Mouse (Mus musculus): Measurements from ENCODE around the gene Pusl1. TPM values are rescaled to one million over a fixed set of nuclear protein-coding genes. Genes with fewer than 3 reads are reported as not detected.

Pusl1 gene
- 10 to 100 TPM in 25 of 26 experiments, 1 to 10 TPM in 1; 8.3 to 54.6 (median 21.9) TPM for total RNA-seq (2018; cell fraction: chromatin; rRNA removed)
- total RNA-seq (2018; cell fraction: cytosol; rRNA removed), result 10 to 100 TPM in 22 of 26 experiments, 1 to 10 TPM in 4; 8.7 to 21.0 (median 14.3) TPM
- 10 to 100 TPM in 24 of 26 experiments, 1 to 10 TPM in 2; 6.6 to 61.1 (median 19.3) TPM for total RNA-seq (2018; cell fraction: nucleus; rRNA removed)
- polyA plus RNA-seq (2018), result 12.4 to 21.3 TPM (median 17.4 TPM) in 3 replicates

GRCm38 (mm10) chr4:155891551-155892001, at the start of gene Pusl1, which contains the start of gene Acap3:
Gene Pusl1 (minus strand): TSS chr4:155891781.
Gene Acap3 (plus strand): TSS chr4:155891822.
- under 1% methylated on average over 52 of the region's 52 CpGs for WGBS (ENCODE audit: missing documents)
- Histone ChIP-seq H3K4me3 (ENCODE audit: inconsistent target) (peak within 1 kb of the TSS; percentile 73), H3K36me3 (ENCODE audit: inconsistent target) (peaks cover 20% of the 10 kb centered on the region; the same call in 1 of the 2 replicates), H3K27ac (peak within 1 kb of the TSS; percentile 65), H3K79me2 (ENCODE audit: inconsistent target) (peaks cover 52% of the 10 kb centered on the region)

DNA sequence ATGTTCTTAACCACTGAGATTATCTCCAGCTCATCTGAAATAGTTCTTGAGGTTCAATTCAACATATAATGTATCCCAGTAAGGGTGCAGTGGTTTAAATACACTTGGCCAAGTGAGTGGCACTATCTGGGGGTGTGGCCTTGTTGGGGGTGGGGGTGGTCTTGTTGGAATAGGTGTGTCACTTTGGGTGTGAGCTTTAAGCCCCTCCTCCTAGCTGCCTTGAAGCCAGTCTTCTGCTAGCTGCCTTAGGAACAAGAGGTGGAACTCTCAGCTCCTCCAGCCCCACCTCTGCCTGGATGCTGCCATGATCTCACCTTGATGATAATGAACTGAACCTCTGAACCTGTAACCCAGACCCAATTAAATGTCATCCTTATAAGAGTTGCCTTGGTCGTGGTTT, 40.5 kb upstream of the Pusl1 start:
- WGBS (ENCODE audit: missing documents), result 93% methylated on average over 1 of the region's 1 CpGs
- no peak overlapping the region for H3K4me3 ChIP-seq (ENCODE audit: inconsistent target)
- no peaks in the 10 kb centered on the region for H3K36me3 ChIP-seq (ENCODE audit: inconsistent target)

GRCm38 (mm10) chr4:155908751-155909150, 17.2 kb upstream of the Pusl1 start:
- no peak overlapping the region for H3K4me3 ChIP-seq (ENCODE audit: inconsistent target)
- H3K36me3 ChIP-seq (ENCODE audit: inconsistent target), result peaks cover 2% of the 10 kb centered on the region; the same call in 1 of the 2 replicates
- H3K27ac ChIP-seq, result no peak overlapping the region
- H3K79me2 ChIP-seq (ENCODE audit: inconsistent target), result no peaks in the 10 kb centered on the region
- WGBS (ENCODE audit: missing documents), result 83% methylated on average over 3 of the region's 4 CpGs

More for the DNA sequence above, 40.5 kb upstream of the Pusl1 start:
- Histone ChIP-seq H3K79me2 (ENCODE audit: inconsistent target) (no peaks in the 10 kb centered on the region), H3K27ac (no peak overlapping the region)

DNA sequence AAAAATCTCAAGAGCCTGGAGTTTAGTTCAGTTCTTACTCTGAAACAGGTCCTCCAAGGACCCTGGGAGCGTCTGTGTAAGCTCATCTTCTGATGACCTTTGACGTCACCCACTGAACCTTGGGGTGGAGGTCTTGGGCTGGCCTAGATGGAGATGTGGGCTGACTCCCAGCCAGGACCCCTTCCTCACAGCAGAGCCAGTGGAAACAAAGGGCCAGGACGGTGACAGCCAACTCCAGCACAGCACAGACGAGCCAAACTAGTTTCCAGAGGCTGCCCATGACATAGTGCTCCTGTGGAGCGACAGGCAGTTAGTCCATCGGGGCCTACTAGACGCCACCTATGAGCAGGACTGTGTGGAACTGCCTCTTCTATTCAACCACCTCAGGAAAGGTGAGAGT, 16.7 kb upstream of the Pusl1 start:
- H3K4me3 ChIP-seq (ENCODE audit: inconsistent target), result no peak overlapping the region
- H3K36me3 ChIP-seq (ENCODE audit: inconsistent target), result peaks cover 7% of the 10 kb centered on the region; the same call in 1 of the 2 replicates
- H3K27ac ChIP-seq, result no peak overlapping the region
- 77% methylated on average over 7 of the region's 7 CpGs for WGBS (ENCODE audit: missing documents)
- H3K79me2 ChIP-seq (ENCODE audit: inconsistent target), result no peaks in the 10 kb centered on the region

- Histone ChIP-seq H3K79me2 (ENCODE audit: inconsistent target) (no peaks in the 10 kb centered on the region), H3K36me3 (ENCODE audit: inconsistent target) (peaks cover 18% of the 10 kb centered on the region), H3K27ac (no peak overlapping the region), H3K4me3 (ENCODE audit: inconsistent target) (no peak overlapping the region)
- 94% methylated on average over 11 of the region's 11 CpGs for WGBS (ENCODE audit: missing documents)
Observed at GRCm38 (mm10) chr4:155907003-155907402, 15.4 kb upstream of the Pusl1 start.

DNA sequence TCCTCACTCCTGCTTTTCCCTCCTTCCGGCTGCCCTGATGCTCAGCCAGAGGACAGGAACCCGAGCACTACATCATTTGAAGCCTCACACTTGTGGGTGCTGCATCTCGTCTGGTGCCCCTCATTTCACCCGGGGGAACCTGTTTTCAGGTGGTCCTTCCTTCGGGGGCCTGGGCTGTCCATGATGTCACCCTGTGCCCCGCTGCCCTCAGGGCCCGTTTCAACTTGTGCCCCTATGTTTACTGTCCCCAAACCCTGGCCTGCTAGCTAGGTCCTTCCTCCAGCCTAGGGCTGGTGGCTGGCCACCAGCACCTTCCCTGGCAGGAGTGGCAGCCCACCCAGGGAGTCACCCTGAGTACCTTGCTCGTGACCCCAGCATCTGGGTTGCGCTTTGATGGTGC, 14.5 kb upstream of the Pusl1 start:
- Histone ChIP-seq H3K27ac (no peak overlapping the region), H3K79me2 (ENCODE audit: inconsistent target) (no peaks in the 10 kb centered on the region), H3K4me3 (ENCODE audit: inconsistent target) (no peak overlapping the region), H3K36me3 (ENCODE audit: inconsistent target) (peaks cover 27% of the 10 kb centered on the region)
- WGBS (ENCODE audit: missing documents), result 83% methylated on average over 8 of the region's 9 CpGs

- Histone ChIP-seq H3K79me2 (ENCODE audit: inconsistent target) (no peaks in the 10 kb centered on the region), H3K27ac (no peak overlapping the region), H3K4me3 (ENCODE audit: inconsistent target) (no peak overlapping the region), H3K36me3 (ENCODE audit: inconsistent target) (peaks cover 31% of the 10 kb centered on the region)
- WGBS (ENCODE audit: missing documents), result 95% methylated on average over 13 of the region's 13 CpGs
Observed at GRCm38 (mm10) chr4:155905634-155906033, 14.1 kb upstream of the Pusl1 start.

- H3K27ac ChIP-seq, result no peak overlapping the region
- H3K79me2 ChIP-seq (ENCODE audit: inconsistent target), result no peaks in the 10 kb centered on the region
- H3K4me3 ChIP-seq (ENCODE audit: inconsistent target), result no peak overlapping the region
- peaks cover 40% of the 10 kb centered on the region for H3K36me3 ChIP-seq (ENCODE audit: inconsistent target)
- WGBS (ENCODE audit: missing documents), result 95% methylated on average over 12 of the region's 13 CpGs
Observed at GRCm38 (mm10) chr4:155904318-155905102, 12.9 kb upstream of the Pusl1 start.

DNA sequence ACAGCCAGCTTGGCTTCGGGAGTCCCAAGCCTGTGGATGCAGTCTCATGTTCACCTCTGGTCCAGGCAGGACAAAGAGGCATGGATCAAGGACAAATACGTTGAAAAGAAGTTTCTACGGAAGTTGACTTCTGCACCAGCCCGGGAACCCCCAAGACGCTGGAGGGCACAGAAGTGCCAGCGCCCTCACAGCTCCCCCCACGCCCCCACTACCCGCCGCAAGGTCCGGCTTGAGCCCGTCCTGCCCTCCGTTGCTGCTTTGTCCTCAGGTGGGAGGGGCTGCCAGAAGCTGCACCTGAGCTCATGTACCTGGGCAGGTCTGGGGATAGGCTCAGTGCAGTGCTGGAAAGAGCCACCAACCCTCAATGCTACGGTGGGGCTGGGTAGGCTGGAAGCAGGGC, 11.7 kb upstream of the Pusl1 start:
- WGBS (ENCODE audit: missing documents), result 96% methylated on average over 13 of the region's 13 CpGs
- Histone ChIP-seq H3K79me2 (ENCODE audit: inconsistent target) (no peaks in the 10 kb centered on the region), H3K36me3 (ENCODE audit: inconsistent target) (peaks cover 48% of the 10 kb centered on the region), H3K27ac (no peak overlapping the region), H3K4me3 (ENCODE audit: inconsistent target) (no peak overlapping the region)

DNA sequence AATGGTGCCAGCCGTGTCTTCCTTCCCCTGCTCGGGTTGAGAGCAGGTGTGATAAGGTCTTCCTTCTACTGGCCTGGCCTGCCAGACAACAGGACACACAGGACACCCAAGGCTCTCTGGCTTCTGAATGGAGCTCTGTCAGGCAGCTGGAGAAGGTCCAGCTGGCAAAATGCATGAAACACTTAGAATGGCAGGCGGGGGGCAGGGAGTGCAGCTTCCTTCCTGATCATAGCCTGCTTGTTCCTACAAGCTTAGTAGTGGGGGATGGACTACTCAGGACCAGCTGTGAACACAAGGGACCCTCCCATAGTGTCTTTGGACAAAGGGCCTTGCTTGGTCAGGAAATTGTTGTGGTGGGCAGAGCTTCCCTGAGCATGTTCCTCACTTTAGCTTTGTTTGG, 9.6 kb upstream of the Pusl1 start:
- Histone ChIP-seq H3K79me2 (ENCODE audit: inconsistent target) (peaks cover 7% of the 10 kb centered on the region), H3K4me3 (ENCODE audit: inconsistent target) (no peak overlapping the region), H3K27ac (no peak overlapping the region), H3K36me3 (ENCODE audit: inconsistent target) (peaks cover 48% of the 10 kb centered on the region)
- 27% methylated on average over 3 of the region's 3 CpGs for WGBS (ENCODE audit: missing documents)

GRCm38 (mm10) chr4:155899355-155899754, 7.8 kb upstream of the Pusl1 start:
- Histone ChIP-seq H3K79me2 (ENCODE audit: inconsistent target) (peaks cover 25% of the 10 kb centered on the region), H3K4me3 (ENCODE audit: inconsistent target) (no peak overlapping the region), H3K36me3 (ENCODE audit: inconsistent target) (peaks cover 48% of the 10 kb centered on the region), H3K27ac (no peak overlapping the region)
- 100% methylated on average over 5 of the region's 7 CpGs for WGBS (ENCODE audit: missing documents)

GRCm38 (mm10) chr4:155898318-155898717, 6.7 kb upstream of the Pusl1 start:
- no peak overlapping the region for H3K4me3 ChIP-seq (ENCODE audit: inconsistent target)
- no peak overlapping the region for H3K27ac ChIP-seq
- H3K79me2 ChIP-seq (ENCODE audit: inconsistent target), result peaks cover 35% of the 10 kb centered on the region
- WGBS (ENCODE audit: missing documents), result 94% methylated on average over 2 of the region's 2 CpGs
- peaks cover 41% of the 10 kb centered on the region for H3K36me3 ChIP-seq (ENCODE audit: inconsistent target)

DNA sequence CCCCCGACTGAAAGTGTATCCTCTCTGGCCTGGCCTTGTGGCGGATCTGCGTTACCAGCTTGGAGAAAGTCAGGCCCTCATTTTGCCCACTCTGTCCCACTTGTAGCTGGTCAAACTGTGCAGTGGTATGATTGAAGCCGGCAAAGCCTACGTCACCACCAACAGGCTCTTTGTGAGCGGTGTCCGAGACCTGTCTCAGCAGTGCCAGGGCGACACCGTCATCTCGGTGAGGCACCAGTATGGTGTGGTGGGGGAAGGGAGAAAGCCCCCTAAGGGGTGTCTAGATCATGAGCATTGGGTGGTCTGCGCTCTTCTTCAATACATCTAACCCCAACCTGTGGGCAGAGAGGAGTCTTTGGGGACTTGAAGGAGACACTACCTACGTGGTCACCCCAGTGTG, 4.9 kb upstream of the Pusl1 start:
- WGBS (ENCODE audit: missing documents), result 95% methylated on average over 12 of the region's 12 CpGs
- H3K27ac ChIP-seq, result no peak overlapping the region
- H3K36me3 ChIP-seq (ENCODE audit: inconsistent target), result peaks cover 24% of the 10 kb centered on the region

GRCm38 (mm10) chr4:155895826-155896225, 4.2 kb upstream of the Pusl1 start:
- H3K79me2 ChIP-seq (ENCODE audit: inconsistent target), result peaks cover 50% of the 10 kb centered on the region
- no peak overlapping the region for H3K27ac ChIP-seq
- 79% methylated on average over 4 of the region's 4 CpGs for WGBS (ENCODE audit: missing documents)
- peaks cover 18% of the 10 kb centered on the region for H3K36me3 ChIP-seq (ENCODE audit: inconsistent target)
- H3K4me3 ChIP-seq (ENCODE audit: inconsistent target), result no peak overlapping the region

More for the DNA sequence above, 4.9 kb upstream of the Pusl1 start:
- H3K79me2 ChIP-seq (ENCODE audit: inconsistent target), result peaks cover 45% of the 10 kb centered on the region
- H3K4me3 ChIP-seq (ENCODE audit: inconsistent target), result no peak overlapping the region

- Histone ChIP-seq H3K36me3 (ENCODE audit: inconsistent target) (peaks cover 14% of the 10 kb centered on the region), H3K79me2 (ENCODE audit: inconsistent target) (peaks cover 55% of the 10 kb centered on the region), H3K27ac (no peak overlapping the region), H3K4me3 (ENCODE audit: inconsistent target) (no peak overlapping the region)
- WGBS (ENCODE audit: missing documents), result 84% methylated on average over 6 of the region's 6 CpGs
Observed at GRCm38 (mm10) chr4:155895216-155895615, 3.6 kb upstream of the Pusl1 start.

All from macrophage (primary cell).